Mouse (Mus musculus): ENCODE data around the gene Cyba. TPM values are rescaled to one million over a fixed set of nuclear protein-coding genes. Genes with fewer than 3 reads are reported as not detected.

The Cyba gene
- 62.2 and 63.5 TPM in 2 replicates for polyA plus RNA-seq (2014; fragmentation: Nextera tagmentation; extraction: Ambion mirVana)

DNA sequence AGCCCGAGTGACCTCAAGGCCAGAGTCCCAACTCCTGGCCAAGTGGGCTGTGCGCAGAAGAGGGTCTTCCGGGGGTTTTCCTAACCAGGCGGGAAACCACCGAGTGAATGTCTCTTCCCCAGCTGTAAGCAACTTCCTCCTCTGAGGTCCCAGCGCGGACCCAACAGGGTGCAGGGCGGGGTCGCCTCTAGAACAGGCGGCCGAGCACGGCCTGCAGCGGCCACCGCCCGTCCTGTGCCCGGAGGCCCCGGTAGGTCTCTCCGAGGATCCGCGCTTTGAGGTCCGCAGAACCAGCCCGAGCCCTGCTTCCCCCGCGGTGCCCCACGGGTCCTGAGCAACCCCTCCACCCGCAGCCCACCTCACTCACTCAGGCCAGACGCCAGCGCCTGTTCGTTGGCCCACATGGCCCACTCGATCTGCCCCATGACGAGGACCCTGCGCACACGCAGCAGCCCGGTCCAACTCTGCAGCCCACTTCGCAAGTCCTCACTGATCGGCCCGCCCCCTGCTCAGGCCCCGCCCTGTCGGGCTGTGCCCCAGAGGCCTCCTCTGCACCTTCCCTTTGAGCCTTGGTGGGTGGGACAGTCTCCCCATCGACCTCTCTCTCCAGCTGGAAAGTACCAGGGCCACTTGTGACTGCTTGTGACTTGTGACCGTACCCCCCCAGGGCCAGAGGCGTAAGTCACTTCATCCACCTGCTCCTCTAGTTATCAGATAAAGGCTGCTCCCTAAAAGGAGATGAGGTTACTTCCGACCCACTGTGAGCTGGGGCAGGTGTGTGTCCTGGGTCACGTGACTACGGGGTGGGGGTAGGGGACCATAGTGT lies at the start of gene Cyba:
TSS of gene Cyba (minus strand) at position 488 of the 826 bp plus-strand sequence.
- peak within 1 kb of the TSS; percentile 46 for H3K4me3 ChIP-seq (ENCODE audit: low read depth, low read length)
- peak within 1 kb of the TSS; percentile 94 for H3K4me2 ChIP-seq (ENCODE audit: low read depth, low read length)
- H3K27me3 ChIP-seq (ENCODE audit: control insufficient read depth, insufficient read depth, low read length): no peaks in the 10 kb centered on the region
- peaks cover 3% of the 10 kb centered on the region for H3K36me3 ChIP-seq (replicated peaks; ENCODE audit: control insufficient read depth, insufficient read depth, low read depth, low read length)
- ATAC-seq (replicated peaks; ENCODE audit: insufficient number of reproducible peaks, low FRiP score, low TSS enrichment, low read depth): peak; percentile 29; the same call in 1 of the 2 replicates
- no peaks in the 10 kb centered on the region; the same call in 1 of the 2 replicates for H3K4me1 ChIP-seq (ENCODE audit: control insufficient read depth, insufficient read depth, low read length)
- WGBS: 6% methylated on average over 45 of the region's 45 CpGs
- no peaks in the 10 kb centered on the region for H3K9me3 ChIP-seq (replicated peaks; ENCODE audit: control insufficient read depth, low read length)
- H3K9ac ChIP-seq (replicated peaks; ENCODE audit: low read length): peak within 1 kb of the TSS; percentile 71
- H3K27ac ChIP-seq (replicated peaks; ENCODE audit: low read depth, low read length): no peak within 1 kb of the TSS
- DNase-seq (ENCODE audit: low spot score): peak; percentile 62

DNA sequence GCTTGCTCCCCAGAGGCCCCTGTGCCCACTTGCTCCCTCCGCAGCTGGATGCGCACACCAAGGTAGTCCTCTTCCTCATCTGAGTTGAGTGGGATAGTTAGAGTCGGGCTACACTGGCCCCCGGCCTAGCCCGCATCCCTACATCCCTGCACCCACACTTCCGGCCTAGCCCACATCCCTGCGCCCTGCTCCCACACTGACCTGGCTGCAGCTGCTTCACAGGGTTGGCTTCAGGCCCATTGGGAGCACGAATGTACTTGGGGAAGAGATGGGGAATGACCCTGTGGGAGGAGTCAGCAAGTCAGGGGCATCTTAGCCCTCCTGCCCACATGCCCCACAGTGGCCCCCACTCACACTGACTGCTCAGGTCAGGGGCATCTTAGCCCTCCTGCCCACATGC lies 49.7 kb upstream of the Cyba start:
- no peak for DNase-seq (ENCODE audit: low spot score)
- Histone ChIP-seq H3K9me3 (replicated peaks; ENCODE audit: control insufficient read depth, low read length) (no peaks in the 10 kb centered on the region), H3K4me3 (ENCODE audit: low read depth, low read length) (no peak overlapping the region), H3K36me3 (replicated peaks; ENCODE audit: control insufficient read depth, insufficient read depth, low read depth, low read length) (peaks cover 21% of the 10 kb centered on the region), H3K4me2 (ENCODE audit: low read depth, low read length) (no peak overlapping the region), H3K27ac (replicated peaks; ENCODE audit: low read depth, low read length) (no peak overlapping the region), H3K27me3 (ENCODE audit: control insufficient read depth, insufficient read depth, low read length) (no peaks in the 10 kb centered on the region), H3K4me1 (ENCODE audit: control insufficient read depth, insufficient read depth, low read length) (no peaks in the 10 kb centered on the region), H3K9ac (replicated peaks; ENCODE audit: low read length) (no peak overlapping the region)
- WGBS: 95% methylated on average over 8 of the region's 8 CpGs
- ATAC-seq (replicated peaks; ENCODE audit: insufficient number of reproducible peaks, low FRiP score, low TSS enrichment, low read depth): no peak

DNA sequence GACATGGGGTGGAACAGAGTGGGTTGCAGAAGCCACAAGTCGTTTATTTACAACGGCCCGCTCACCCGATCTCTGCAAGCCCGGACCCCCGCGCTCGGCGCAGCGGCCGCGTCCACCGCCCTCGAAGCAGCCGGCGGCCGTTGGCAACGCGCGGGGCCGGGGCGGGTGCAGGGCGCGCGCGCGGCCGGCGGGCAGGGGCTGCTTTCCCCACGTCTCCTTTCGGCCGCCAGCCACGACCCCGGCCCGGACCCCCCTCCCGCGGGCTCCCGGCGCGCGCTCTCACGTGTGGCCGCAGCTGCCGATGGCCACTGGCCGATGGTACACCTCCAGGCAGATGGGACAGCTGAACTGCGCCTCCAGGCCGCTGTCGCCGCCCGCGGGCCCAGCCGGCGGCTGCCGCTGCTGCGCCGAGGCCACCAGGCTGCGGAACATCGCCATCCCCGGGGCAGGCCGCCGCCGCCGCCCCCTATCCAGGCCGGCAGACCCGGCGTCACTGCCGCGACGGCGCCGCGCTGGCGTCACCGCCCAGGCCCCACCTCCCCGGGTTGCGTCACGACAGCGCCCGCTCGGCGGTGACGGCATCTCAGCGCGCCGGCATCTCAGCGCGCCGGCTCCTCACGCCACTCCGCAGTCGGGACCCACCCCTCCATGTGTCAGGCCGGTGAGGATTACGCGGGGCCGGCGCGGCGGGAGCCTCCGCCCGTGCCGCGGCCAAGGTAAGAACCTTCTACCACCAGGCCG lies 43.0 kb upstream of the Cyba start, which contains the start of the genes Rnf166 and Ctu2:
TSS of gene Rnf166 (minus strand) at position 485 of the 741 bp plus-strand sequence.
TSS of gene Ctu2 (plus strand) at position 564 of the 741 bp plus-strand sequence.
- peak within 1 kb of the TSS; percentile 41; the same call in 1 of the 2 replicates for H3K27ac ChIP-seq (replicated peaks; ENCODE audit: low read depth, low read length)
- peak; percentile 92 for DNase-seq (ENCODE audit: low spot score)
- peak within 1 kb of the TSS; percentile 98 for H3K4me3 ChIP-seq (ENCODE audit: low read depth, low read length)
- peak within 1 kb of the TSS; percentile 92 for H3K9ac ChIP-seq (replicated peaks; ENCODE audit: low read length)
- H3K27me3 ChIP-seq (ENCODE audit: control insufficient read depth, insufficient read depth, low read length): no peaks in the 10 kb centered on the region
- no peaks in the 10 kb centered on the region for H3K9me3 ChIP-seq (replicated peaks; ENCODE audit: control insufficient read depth, low read length)
- H3K4me1 ChIP-seq (ENCODE audit: control insufficient read depth, insufficient read depth, low read length): peaks cover 3% of the 10 kb centered on the region
- peak; percentile 89 for ATAC-seq (replicated peaks; ENCODE audit: insufficient number of reproducible peaks, low FRiP score, low TSS enrichment, low read depth)
- H3K4me2 ChIP-seq (ENCODE audit: low read depth, low read length): peak within 1 kb of the TSS; percentile 89
- H3K36me3 ChIP-seq (replicated peaks; ENCODE audit: control insufficient read depth, insufficient read depth, low read depth, low read length): no peaks in the 10 kb centered on the region; the same call in none of the 2 replicates
- WGBS: under 1% methylated on average over 97 of the region's 103 CpGs

DNA sequence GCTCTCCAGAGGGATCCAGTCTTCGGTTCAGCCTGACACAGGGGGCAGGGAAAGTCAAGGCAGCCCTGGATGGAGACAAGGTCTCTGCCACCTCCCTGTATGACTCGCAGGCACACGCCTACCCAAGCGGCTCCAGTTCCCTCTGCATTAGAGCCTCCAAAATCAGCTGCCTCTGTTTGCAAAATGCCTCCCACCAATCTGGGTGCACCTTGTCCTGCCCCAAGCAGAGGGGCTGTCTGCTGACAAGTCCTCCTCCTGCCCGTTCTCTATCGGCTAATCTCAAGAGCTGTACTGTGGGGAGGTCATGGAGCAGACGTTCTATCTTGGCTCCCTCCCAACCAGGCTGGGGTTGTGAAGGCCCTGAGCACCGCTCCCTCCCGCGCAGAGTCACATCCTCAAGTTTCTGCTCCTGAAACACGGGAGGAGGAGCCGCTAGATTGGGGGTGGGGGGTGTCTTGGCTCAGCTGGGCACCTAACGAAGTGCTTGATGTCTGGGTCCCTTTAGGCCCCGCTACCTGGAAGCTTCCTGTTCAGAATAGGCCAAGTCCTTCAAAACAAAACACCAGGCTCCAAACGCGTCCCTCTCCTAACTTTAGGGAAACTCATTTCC lies 42.3 kb upstream of the Cyba start:
- H3K27me3 ChIP-seq (ENCODE audit: control insufficient read depth, insufficient read depth, low read length): no peaks in the 10 kb centered on the region
- H3K4me3 ChIP-seq (ENCODE audit: low read depth, low read length): peak overlapping the region; percentile 98
- H3K27ac ChIP-seq (replicated peaks; ENCODE audit: low read depth, low read length): no peak overlapping the region
- DNase-seq (ENCODE audit: low spot score) (no peak), ATAC-seq (replicated peaks; ENCODE audit: insufficient number of reproducible peaks, low FRiP score, low TSS enrichment, low read depth) (no peak)
- WGBS: 15% methylated on average over 16 of the region's 16 CpGs
- peak overlapping the region; percentile 92 for H3K9ac ChIP-seq (replicated peaks; ENCODE audit: low read length)
- peak overlapping the region; percentile 89 for H3K4me2 ChIP-seq (ENCODE audit: low read depth, low read length)
- H3K9me3 ChIP-seq (replicated peaks; ENCODE audit: control insufficient read depth, low read length): no peaks in the 10 kb centered on the region
- peaks cover 3% of the 10 kb centered on the region for H3K4me1 ChIP-seq (ENCODE audit: control insufficient read depth, insufficient read depth, low read length)
- H3K36me3 ChIP-seq (replicated peaks; ENCODE audit: control insufficient read depth, insufficient read depth, low read depth, low read length): no peaks in the 10 kb centered on the region; the same call in none of the 2 replicates

DNA sequence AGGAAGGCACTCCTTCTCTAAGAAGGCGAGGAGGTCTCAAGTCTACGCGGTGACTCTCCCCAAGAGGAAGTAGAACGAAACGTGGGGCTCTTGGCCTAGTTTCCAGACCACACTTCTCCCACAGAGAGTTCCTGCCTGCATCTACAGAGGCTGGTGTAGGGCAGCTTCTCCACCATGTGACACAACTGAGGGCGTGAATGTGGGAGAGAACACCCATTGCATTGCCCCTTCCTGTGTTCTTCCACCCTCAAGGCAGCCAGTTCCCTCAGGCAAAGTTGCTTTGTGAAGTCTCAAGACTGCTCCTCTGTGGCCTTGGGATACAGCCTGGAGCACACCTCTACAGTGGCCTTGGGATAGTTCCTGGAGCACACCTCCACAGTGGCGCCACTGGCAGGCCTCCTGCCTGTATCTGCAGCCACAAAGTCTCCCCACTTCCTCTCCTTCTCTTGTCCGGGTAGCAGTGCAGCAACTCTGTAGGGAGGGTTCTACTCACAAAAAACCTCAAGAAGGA lies 41.2 kb upstream of the Cyba start:
- peaks cover 3% of the 10 kb centered on the region for H3K4me1 ChIP-seq (ENCODE audit: control insufficient read depth, insufficient read depth, low read length)
- no peak overlapping the region for H3K27ac ChIP-seq (replicated peaks; ENCODE audit: low read depth, low read length)
- no peak overlapping the region for H3K4me3 ChIP-seq (ENCODE audit: low read depth, low read length)
- DNase-seq (ENCODE audit: low spot score) (no peak), ATAC-seq (replicated peaks; ENCODE audit: insufficient number of reproducible peaks, low FRiP score, low TSS enrichment, low read depth) (no peak)
- H3K4me2 ChIP-seq (ENCODE audit: low read depth, low read length): no peak overlapping the region
- H3K27me3 ChIP-seq (ENCODE audit: control insufficient read depth, insufficient read depth, low read length): no peaks in the 10 kb centered on the region
- no peaks in the 10 kb centered on the region for H3K9me3 ChIP-seq (replicated peaks; ENCODE audit: control insufficient read depth, low read length)
- H3K36me3 ChIP-seq (replicated peaks; ENCODE audit: control insufficient read depth, insufficient read depth, low read depth, low read length): no peaks in the 10 kb centered on the region; the same call in none of the 2 replicates
- no peak overlapping the region for H3K9ac ChIP-seq (replicated peaks; ENCODE audit: low read length)
- WGBS: 89% methylated on average over 8 of the region's 8 CpGs

DNA sequence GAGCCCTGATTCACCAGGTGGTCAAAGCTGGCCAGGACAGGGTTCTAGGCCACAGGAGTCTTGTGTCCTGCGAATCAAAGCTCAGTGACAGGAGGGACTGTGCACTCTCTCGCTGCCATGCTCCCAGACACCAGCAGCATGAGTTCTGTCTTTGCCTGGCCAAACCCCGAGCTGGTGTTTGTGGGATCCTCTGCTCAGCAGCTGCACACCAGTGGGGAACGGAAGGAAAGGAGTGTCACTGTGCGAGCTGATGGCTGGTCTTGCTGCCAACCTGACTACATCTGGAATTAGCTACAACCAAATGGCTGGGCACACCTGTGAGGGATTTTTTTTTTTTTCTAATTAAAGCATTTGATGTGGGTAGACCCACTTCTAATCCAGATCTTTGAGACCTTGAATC lies 38.0 kb upstream of the Cyba start:
- Histone ChIP-seq H3K27me3 (ENCODE audit: control insufficient read depth, insufficient read depth, low read length) (no peaks in the 10 kb centered on the region), H3K27ac (replicated peaks; ENCODE audit: low read depth, low read length) (no peak overlapping the region), H3K9me3 (replicated peaks; ENCODE audit: control insufficient read depth, low read length) (no peaks in the 10 kb centered on the region), H3K36me3 (replicated peaks; ENCODE audit: control insufficient read depth, insufficient read depth, low read depth, low read length) (no peaks in the 10 kb centered on the region; the same call in 1 of the 2 replicates), H3K4me2 (ENCODE audit: low read depth, low read length) (no peak overlapping the region), H3K9ac (replicated peaks; ENCODE audit: low read length) (no peak overlapping the region), H3K4me3 (ENCODE audit: low read depth, low read length) (no peak overlapping the region), H3K4me1 (ENCODE audit: control insufficient read depth, insufficient read depth, low read length) (no peaks in the 10 kb centered on the region; the same call in 1 of the 2 replicates)
- WGBS: 90% methylated on average over 5 of the region's 5 CpGs
- ATAC-seq (replicated peaks; ENCODE audit: insufficient number of reproducible peaks, low FRiP score, low TSS enrichment, low read depth): no peak
- no peak for DNase-seq (ENCODE audit: low spot score)

DNA sequence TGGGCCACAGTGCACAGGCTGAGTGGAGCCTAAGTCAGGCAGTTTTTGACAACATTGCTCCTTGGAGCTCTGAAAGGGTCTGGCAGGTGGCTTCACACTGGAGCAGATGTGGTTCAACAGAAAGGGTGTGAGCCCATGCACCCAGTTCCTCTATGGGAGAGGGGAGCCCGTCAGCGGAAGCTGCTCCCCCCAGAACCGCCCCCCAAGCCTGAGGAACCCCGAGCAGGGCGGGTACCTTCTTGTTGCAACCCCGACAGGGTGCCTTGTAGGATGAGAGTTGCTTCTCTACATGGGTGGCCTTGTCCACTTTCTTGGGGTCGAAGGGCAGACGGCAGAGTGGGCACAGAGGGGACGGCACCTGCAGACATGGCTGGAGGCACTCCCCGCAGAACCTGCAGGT lies 37.2 kb upstream of the Cyba start:
- WGBS: 84% methylated on average over 10 of the region's 10 CpGs
- H3K4me1 ChIP-seq (ENCODE audit: control insufficient read depth, insufficient read depth, low read length): no peaks in the 10 kb centered on the region; the same call in 1 of the 2 replicates
- H3K9me3 ChIP-seq (replicated peaks; ENCODE audit: control insufficient read depth, low read length): no peaks in the 10 kb centered on the region
- no peak overlapping the region for H3K4me2 ChIP-seq (ENCODE audit: low read depth, low read length)
- ATAC-seq (replicated peaks; ENCODE audit: insufficient number of reproducible peaks, low FRiP score, low TSS enrichment, low read depth) (no peak), DNase-seq (ENCODE audit: low spot score) (no peak)
- no peak overlapping the region for H3K9ac ChIP-seq (replicated peaks; ENCODE audit: low read length)
- H3K27me3 ChIP-seq (ENCODE audit: control insufficient read depth, insufficient read depth, low read length): no peaks in the 10 kb centered on the region
- H3K36me3 ChIP-seq (replicated peaks; ENCODE audit: control insufficient read depth, insufficient read depth, low read depth, low read length): no peaks in the 10 kb centered on the region; the same call in 1 of the 2 replicates
- no peak overlapping the region for H3K27ac ChIP-seq (replicated peaks; ENCODE audit: low read depth, low read length)
- no peak overlapping the region for H3K4me3 ChIP-seq (ENCODE audit: low read depth, low read length)
